Mouse (Mus musculus) layer of hippocampus, postnatal 14 days (tissue): ENCODE measurements around the gene Wdr77. TPM values are rescaled to one million over a fixed set of nuclear protein-coding genes. Genes with fewer than 3 reads are reported as not detected.

Experiments used
- total RNA-seq, 2 experiments: library from RNA; stranded (reverse); gene quantifications; 2 replicates each; pipeline ENCODE4 v1.2.3; 2021

Wdr77 gene
- total RNA-seq, 2 experiments from 2014 or later, result 53.2 to 57.2 TPM

Other genes starting within 250 kb of the Wdr77 start
- gene Rap1a, start 158.0 kb upstream of the Wdr77 start, total RNA-seq, result 100 to 1,000 TPM; 125 to 130 TPM
- gene Adora3, start 88.5 kb upstream of the Wdr77 start, total RNA-seq, result under 1 TPM; 0.62 to 0.95 TPM
- under 1 TPM in 1 of 2 experiments, not detected in 1; 0.69 TPM for gene Tmigd3, start 88.5 kb upstream of the Wdr77 start, total RNA-seq
- gene I830077J02Rik, start 26.7 kb upstream of the Wdr77 start, total RNA-seq, result under 1 TPM; 0.55 to 0.86 TPM
- 100 to 1,000 TPM; 308 to 321 TPM for gene Atp5f1, start 730 bp downstream of the Wdr77 start, total RNA-seq
- gene Ovgp1, start 14.3 kb downstream of the Wdr77 start, total RNA-seq, result 1 to 10 TPM; 2.2 TPM
- gene Pifo, start 55.3 kb downstream of the Wdr77 start, total RNA-seq, result 1 to 10 TPM in 1 of 2 experiments, under 1 TPM in 1; 0.41 to 1.8 TPM
- gene Chil5, start 73.4 kb downstream of the Wdr77 start, total RNA-seq, result not detected
- under 1 TPM; 0.58 to 0.60 TPM for gene Chia1, start 153.9 kb downstream of the Wdr77 start, total RNA-seq
- gene Chil3, start 208.2 kb downstream of the Wdr77 start, total RNA-seq, result not detected